Mouse (Mus musculus) ES-Bruce4 (cell line): ENCODE data around the gene Fgfr2. TPM values are rescaled to one million over a fixed set of nuclear protein-coding genes. Genes with fewer than 3 reads are reported as not detected.

Experiments
- H3K27ac ChIP-seq: 2 replicates; pipeline ENCODE4 v1.5.1; 2012; ENCODE audit warnings: low read length, inconsistent platforms; ENCODE audit not compliant: insufficient read depth
- H3K27me3 ChIP-seq: 2 replicates; pipeline ENCODE4 v1.6.1; 2012; ENCODE audit warnings: mild to moderate bottlenecking, low read length, inconsistent platforms; ENCODE audit not compliant: control insufficient read depth, poor library complexity, insufficient read depth, severe bottlenecking
- H3K36me3 ChIP-seq: 2 replicates; pipeline ENCODE4 v1.6.1; 2012; ENCODE audit warnings: inconsistent platforms, mild to moderate bottlenecking, low read length, moderate library complexity; ENCODE audit not compliant: control insufficient read depth, poor library complexity, insufficient read depth, severe bottlenecking
- H3K4me1 ChIP-seq: one replicate; pipeline ENCODE4 v1.8.1; 2011; ENCODE audit warnings: low read length; ENCODE audit not compliant: control insufficient read depth, insufficient read depth
- H3K4me3 ChIP-seq: 2 replicates; pipeline ENCODE4 v1.5.1; 2011; ENCODE audit warnings: low read depth, mild to moderate bottlenecking, low read length
- H3K9ac ChIP-seq: 2 replicates; pipeline ENCODE4 v1.6.1; 2012; ENCODE audit warnings: low read depth, mild to moderate bottlenecking, inconsistent platforms; ENCODE audit not compliant: poor library complexity, severe bottlenecking
- H3K9me3 ChIP-seq: replicated peaks from 2 replicates; pipeline ENCODE4 v1.6.1; 2012; ENCODE audit warnings: mild to moderate bottlenecking, low read length, inconsistent platforms; ENCODE audit not compliant: control insufficient read depth, poor library complexity, insufficient read depth, severe bottlenecking
- CTCF ChIP-seq: IDR thresholded peaks from one replicate; pipeline ENCODE4 v1.8.1; 2011; ENCODE audit warnings: low read depth, low read length
- EP300 ChIP-seq: IDR thresholded peaks from 2 replicates; pipeline ENCODE4 v1.6.1; 2011; ENCODE audit warnings: low read depth, low read length; ENCODE audit not compliant: insufficient read depth
- POLR2A ChIP-seq: IDR thresholded peaks from one replicate; pipeline ENCODE4 v1.8.1; 2011; ENCODE audit warnings: low read length; ENCODE audit not compliant: insufficient read depth
- polyA plus RNA-seq: library from polyadenylated mRNA; stranded (reverse); fragments of >200 nt; gene quantifications from 2 replicates; pipeline ENCODE4 v1.2.4, GENCODE M21; 2011; ENCODE audit warnings: low read depth; ENCODE audit not compliant: missing spikeins, insufficient read depth, insufficient read length

Fgfr2 gene
- polyA plus RNA-seq, 1 experiment: 34.8 TPM

DNA sequence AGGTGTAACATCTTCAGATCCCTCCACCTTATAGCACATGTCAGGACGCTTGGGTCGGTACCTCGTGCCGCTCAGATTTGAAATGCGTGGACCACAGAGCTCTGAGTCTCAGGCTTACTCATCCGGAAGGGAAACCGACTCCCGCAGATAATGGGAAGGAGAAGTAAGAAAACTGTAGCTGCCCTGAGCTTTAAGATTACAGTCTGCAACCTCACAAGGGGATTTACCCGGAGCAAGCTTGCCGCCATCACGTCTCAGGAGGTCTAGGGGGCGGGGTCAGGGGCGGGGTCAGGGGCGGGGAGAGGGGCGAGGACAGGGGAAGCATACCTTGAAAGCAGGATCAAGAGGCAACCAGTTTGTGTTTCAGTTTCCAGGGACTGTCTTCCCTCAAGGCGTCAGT lies 2310.7 kb downstream of the Fgfr2 start:
- Histone ChIP-seq H3K9me3 (no peaks in the 10 kb centered on the region), H3K9ac (no peak overlapping the region), H3K4me1 (peaks cover 3% of the 10 kb centered on the region), H3K27ac (no peak overlapping the region), H3K27me3 (no peaks in the 10 kb centered on the region), H3K4me3 (peak overlapping the region; percentile 55), H3K36me3 (no peaks in the 10 kb centered on the region)
- TF ChIP-seq CTCF (no peak), POLR2A (no peak), EP300 (no peak)

GRCm38 (mm10) chr7:130810238-130810637 lies 2312.9 kb downstream of the Fgfr2 start:
- H3K4me3 ChIP-seq: no peak overlapping the region
- no peaks in the 10 kb centered on the region for H3K9me3 ChIP-seq
- no peaks in the 10 kb centered on the region for H3K27me3 ChIP-seq
- H3K4me1 ChIP-seq: peaks cover 3% of the 10 kb centered on the region
- TF ChIP-seq POLR2A: no peak
- TF ChIP-seq EP300: no peak
- TF ChIP-seq CTCF: no peak
- H3K27ac ChIP-seq: no peak overlapping the region
- no peak overlapping the region for H3K9ac ChIP-seq
- no peaks in the 10 kb centered on the region for H3K36me3 ChIP-seq

GRCm38 (mm10) chr7:130808694-130809093 lies 2314.5 kb downstream of the Fgfr2 start:
- Histone ChIP-seq H3K9me3 (no peaks in the 10 kb centered on the region), H3K27me3 (no peaks in the 10 kb centered on the region), H3K27ac (no peak overlapping the region), H3K4me1 (peaks cover 3% of the 10 kb centered on the region), H3K9ac (no peak overlapping the region), H3K36me3 (no peaks in the 10 kb centered on the region), H3K4me3 (no peak overlapping the region)
- no peak for TF ChIP-seq CTCF
- no peak for TF ChIP-seq EP300
- no peak for TF ChIP-seq POLR2A

- H3K36me3 ChIP-seq: no peaks in the 10 kb centered on the region
- TF ChIP-seq POLR2A (no peak), CTCF (no peak), EP300 (no peak)
- no peak overlapping the region for H3K9ac ChIP-seq
- peaks cover 2% of the 10 kb centered on the region for H3K4me1 ChIP-seq
- no peak overlapping the region for H3K27ac ChIP-seq
- H3K9me3 ChIP-seq: no peaks in the 10 kb centered on the region
- H3K4me3 ChIP-seq: no peak overlapping the region
- H3K27me3 ChIP-seq: no peaks in the 10 kb centered on the region
Observed at GRCm38 (mm10) chr7:130807749-130808148, 2315.4 kb downstream of the Fgfr2 start.

- Histone ChIP-seq H3K4me1 (no peaks in the 10 kb centered on the region), H3K27ac (no peak overlapping the region), H3K9me3 (no peaks in the 10 kb centered on the region), H3K36me3 (no peaks in the 10 kb centered on the region), H3K4me3 (no peak overlapping the region), H3K9ac (no peak overlapping the region), H3K27me3 (no peaks in the 10 kb centered on the region)
- no peak for TF ChIP-seq CTCF
- TF ChIP-seq EP300: no peak
- no peak for TF ChIP-seq POLR2A
Observed at GRCm38 (mm10) chr7:130804991-130805390, 2318.2 kb downstream of the Fgfr2 start.

DNA sequence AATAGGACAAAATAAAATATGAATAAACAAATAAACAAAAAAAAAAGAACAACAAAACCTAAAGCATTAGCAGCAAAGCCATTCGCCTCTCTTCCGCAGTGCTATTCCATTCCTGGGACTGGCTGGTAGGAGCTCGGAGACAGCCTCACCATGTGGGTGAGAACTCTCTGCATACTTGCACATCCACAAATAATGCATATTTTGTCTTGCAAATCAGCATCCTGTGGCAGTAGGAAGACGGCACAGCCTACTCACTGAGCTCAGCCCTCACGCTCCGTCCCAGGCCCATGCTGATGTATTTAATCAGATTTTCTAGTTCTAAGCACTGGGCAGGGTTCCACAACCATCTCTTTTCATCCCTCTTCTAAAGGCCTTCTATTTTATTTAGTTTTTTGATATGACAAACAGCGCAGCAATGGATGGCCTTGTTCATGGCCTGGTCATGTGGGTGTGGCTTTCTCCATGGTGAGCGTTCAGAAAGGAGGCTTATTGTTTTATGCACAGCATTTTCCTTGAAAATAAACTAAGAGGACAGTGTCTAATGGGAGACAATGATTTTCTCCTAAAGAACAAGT lies 2319.8 kb downstream of the Fgfr2 start:
- Histone ChIP-seq H3K27ac (no peak overlapping the region), H3K4me1 (no peaks in the 10 kb centered on the region), H3K36me3 (no peaks in the 10 kb centered on the region), H3K9ac (no peak overlapping the region), H3K9me3 (no peaks in the 10 kb centered on the region), H3K27me3 (no peaks in the 10 kb centered on the region), H3K4me3 (no peak overlapping the region)
- TF ChIP-seq CTCF (no peak), POLR2A (no peak), EP300 (no peak)

DNA sequence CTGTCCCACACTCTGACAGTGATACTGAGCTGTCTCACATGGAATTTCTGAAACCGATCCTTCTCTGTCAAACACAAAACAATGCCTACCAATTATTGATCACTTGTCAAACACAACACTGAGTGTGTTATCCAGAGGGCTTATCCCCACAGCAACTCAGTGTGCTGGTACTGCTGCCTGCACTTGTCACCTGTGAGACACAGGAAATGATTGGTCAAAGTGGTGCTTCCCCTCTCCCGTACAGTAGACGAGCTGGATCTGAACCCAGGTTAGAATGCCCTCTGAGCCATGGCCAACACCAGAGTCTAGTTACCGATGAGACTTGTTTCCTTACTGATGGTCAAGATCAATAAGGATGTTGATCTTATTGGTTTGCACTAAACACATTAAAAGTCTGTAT lies 2321.3 kb downstream of the Fgfr2 start:
- H3K27me3 ChIP-seq: no peaks in the 10 kb centered on the region
- no peaks in the 10 kb centered on the region for H3K9me3 ChIP-seq
- H3K36me3 ChIP-seq: no peaks in the 10 kb centered on the region
- TF ChIP-seq POLR2A (no peak), CTCF (no peak), EP300 (no peak)
- H3K9ac ChIP-seq: no peak overlapping the region
- H3K4me1 ChIP-seq: no peaks in the 10 kb centered on the region
- H3K4me3 ChIP-seq: no peak overlapping the region
- no peak overlapping the region for H3K27ac ChIP-seq
